Mouse (Mus musculus) liver, postnatal 0 days (tissue): Measurements from ENCODE around the gene Edem1. TPM values are rescaled to one million over a fixed set of nuclear protein-coding genes. Genes with fewer than 3 reads are reported as not detected.

Experiments used
- ATAC-seq: fragments of 200-750 bp; cut with Nextera tagmentation; 2 replicates; pipeline ENCODE4 v1.8.0; 2017; ENCODE audit warnings: mild to moderate bottlenecking, moderate library complexity
- DNase-seq: peaks from one replicate; pipeline ENCODE4 v3.0.0-alpha.2; 2016
- H3K27ac ChIP-seq: fragments of 300-500 bp; sonication (generic); 2 replicates; pipeline ENCODE4 v1.5.1; 2014; ENCODE audit warnings: antibody characterized with exemption, moderate library complexity, mild to moderate bottlenecking, low read depth
- H3K27me3 ChIP-seq: fragments of 300-500 bp; sonication (generic); 2 replicates; pipeline ENCODE4 v1.6.1; 2014; ENCODE audit warnings: low read length, control low read depth, mixed read lengths; ENCODE audit not compliant: insufficient read depth
- H3K36me3 ChIP-seq: fragments of 300-500 bp; sonication (generic); replicated peaks from 2 replicates; pipeline ENCODE4 v1.6.1; 2014; ENCODE audit warnings: mild to moderate bottlenecking, control low read depth, low read length, moderate library complexity, mixed read lengths; ENCODE audit not compliant: insufficient read depth
- H3K4me1 ChIP-seq: fragments of 300-500 bp; sonication (generic); 2 replicates; pipeline ENCODE4 v1.6.1; 2014; ENCODE audit warnings: antibody characterized with exemption, mild to moderate bottlenecking, control low read depth; ENCODE audit not compliant: insufficient read depth
- H3K4me2 ChIP-seq: fragments of 300-500 bp; sonication (generic); 2 replicates; pipeline ENCODE4 v1.6.1; 2014; ENCODE audit warnings: low read depth, mild to moderate bottlenecking, low read length, moderate library complexity, mixed read lengths
- H3K4me3 ChIP-seq: fragments of 300-500 bp; sonication (generic); 2 replicates; pipeline ENCODE4 v1.5.1; 2014; ENCODE audit warnings: low read depth, low read length
- H3K9ac ChIP-seq: fragments of 300-500 bp; sonication (generic); replicated peaks from 2 replicates; pipeline ENCODE4 v1.6.1; 2014; ENCODE audit warnings: mild to moderate bottlenecking, moderate library complexity
- H3K9me3 ChIP-seq: fragments of 300-500 bp; sonication (generic); 2 replicates; pipeline ENCODE4 v1.6.1; 2016; ENCODE audit warnings: mild to moderate bottlenecking, control low read depth, low read length, mixed read lengths
- CTCF ChIP-seq: sonication (generic); IDR thresholded peaks from 2 replicates; pipeline ENCODE4 v1.5.1; 2016; ENCODE audit warnings: antibody characterized with exemption, low read depth
- EP300 ChIP-seq: IDR thresholded peaks from 2 replicates; pipeline ENCODE4 v1.6.1; 2016; ENCODE audit warnings: antibody characterized with exemption, low read depth, mild to moderate bottlenecking
- WGBS: fragments of 180-500 bp; shearing (Covaris S2); extraction: QIAGEN DNeasy Blood & Tissue Kit; methylation state at CpG from one replicate; pipeline ENCODE4 v1.1.7; 2014; ENCODE audit not compliant: insufficient replicate concordance; 5-methylcytosine and 5-hydroxymethylcytosine counted together
- polyA plus RNA-seq: library from polyadenylated mRNA; unstranded; fragments of >200 nt; fragmentation: Nextera tagmentation; extraction: Ambion mirVana; gene quantifications from 2 replicates; pipeline ENCODE4 v1.2.1, GENCODE M21; 2015

Edem1 gene
- polyA plus RNA-seq, 1 experiment from 2014 or later: 23.1 TPM

- no peak for TF ChIP-seq EP300
- no peak for TF ChIP-seq CTCF
- Histone ChIP-seq H3K27ac (peak overlapping the region; percentile 30; the same call in 1 of the 2 replicates), H3K4me1 (peaks cover 16% of the 10 kb centered on the region), H3K36me3 (no peaks in the 10 kb centered on the region), H3K4me3 (no peak overlapping the region), H3K4me2 (peak overlapping the region; percentile 85), H3K9me3 (no peaks in the 10 kb centered on the region), H3K27me3 (no peaks in the 10 kb centered on the region), H3K9ac (no peak overlapping the region)
- DNase-seq (no peak), ATAC-seq (no peak)
- 55% methylated on average over 3 of the region's 3 CpGs for WGBS
Observed at GRCm38 (mm10) chr6:108785551-108785950, 42.9 kb upstream of the Edem1 start.

GRCm38 (mm10) chr6:108791498-108791897 is 36.9 kb upstream of the Edem1 start:
- no peaks in the 10 kb centered on the region for H3K27me3 ChIP-seq
- H3K36me3 ChIP-seq: no peaks in the 10 kb centered on the region
- 51% methylated on average over 5 of the region's 5 CpGs for WGBS
- H3K4me2 ChIP-seq: peak overlapping the region; percentile 40; the same call in 1 of the 2 replicates
- DNase-seq: no peak
- H3K4me1 ChIP-seq: peaks cover 24% of the 10 kb centered on the region
- peak overlapping the region; percentile 69 for H3K27ac ChIP-seq
- H3K9me3 ChIP-seq: no peaks in the 10 kb centered on the region
- TF ChIP-seq CTCF: no peak
- no peak for TF ChIP-seq EP300
- peak; percentile 74 for ATAC-seq
- H3K9ac ChIP-seq: no peak overlapping the region
- no peak overlapping the region for H3K4me3 ChIP-seq

- H3K27me3 ChIP-seq: no peaks in the 10 kb centered on the region
- no peak overlapping the region for H3K4me2 ChIP-seq
- ATAC-seq (no peak), DNase-seq (no peak)
- no peaks in the 10 kb centered on the region for H3K36me3 ChIP-seq
- no peak overlapping the region for H3K9ac ChIP-seq
- no peak overlapping the region for H3K4me3 ChIP-seq
- no peak overlapping the region for H3K27ac ChIP-seq
- WGBS: 70% methylated on average over 1 of the region's 1 CpGs
- peaks cover 24% of the 10 kb centered on the region for H3K4me1 ChIP-seq
- no peaks in the 10 kb centered on the region for H3K9me3 ChIP-seq
- TF ChIP-seq CTCF (no peak), EP300 (no peak)
Observed at GRCm38 (mm10) chr6:108795912-108796311, 32.5 kb upstream of the Edem1 start.

GRCm38 (mm10) chr6:108796706-108797105 is 31.7 kb upstream of the Edem1 start:
- Histone ChIP-seq H3K4me3 (no peak overlapping the region), H3K4me2 (no peak overlapping the region), H3K27me3 (no peaks in the 10 kb centered on the region), H3K9me3 (no peaks in the 10 kb centered on the region), H3K36me3 (no peaks in the 10 kb centered on the region), H3K4me1 (peaks cover 22% of the 10 kb centered on the region), H3K27ac (no peak overlapping the region), H3K9ac (no peak overlapping the region)
- TF ChIP-seq CTCF: no peak
- no peak for TF ChIP-seq EP300
- WGBS: 61% methylated on average over 2 of the region's 2 CpGs
- DNase-seq (peak; percentile 37), ATAC-seq (peak; percentile 64; the same call in 1 of the 2 replicates)

- WGBS: 75% methylated on average over 1 of the region's 1 CpGs
- Histone ChIP-seq H3K9ac (no peak overlapping the region), H3K27ac (0 out of 2 replicates have a peak overlapping the region, but pooled peaks have one; percentile 7), H3K4me2 (no peak overlapping the region), H3K4me1 (peaks cover 18% of the 10 kb centered on the region), H3K4me3 (no peak overlapping the region), H3K27me3 (no peaks in the 10 kb centered on the region), H3K9me3 (no peaks in the 10 kb centered on the region), H3K36me3 (no peaks in the 10 kb centered on the region)
- ATAC-seq (no peak), DNase-seq (no peak)
- TF ChIP-seq EP300: no peak
- TF ChIP-seq CTCF: no peak
Observed at GRCm38 (mm10) chr6:108805194-108805593, 23.2 kb upstream of the Edem1 start.

GRCm38 (mm10) chr6:108805871-108806270 is 22.6 kb upstream of the Edem1 start:
- no peaks in the 10 kb centered on the region for H3K27me3 ChIP-seq
- TF ChIP-seq EP300 (no peak), CTCF (no peak)
- no peak overlapping the region for H3K4me3 ChIP-seq
- H3K9me3 ChIP-seq: no peaks in the 10 kb centered on the region
- peaks cover 18% of the 10 kb centered on the region for H3K4me1 ChIP-seq
- H3K27ac ChIP-seq: 0 out of 2 replicates have a peak overlapping the region, but pooled peaks have one; percentile 34
- H3K36me3 ChIP-seq: no peaks in the 10 kb centered on the region
- ATAC-seq (peak; percentile 47), DNase-seq (no peak)
- 68% methylated on average over 7 of the region's 7 CpGs for WGBS
- H3K9ac ChIP-seq: no peak overlapping the region
- no peak overlapping the region for H3K4me2 ChIP-seq

GRCm38 (mm10) chr6:108807446-108807845 is 21.0 kb upstream of the Edem1 start:
- H3K27me3 ChIP-seq: no peaks in the 10 kb centered on the region
- WGBS: 67% methylated on average over 3 of the region's 3 CpGs
- no peak overlapping the region for H3K4me3 ChIP-seq
- no peak overlapping the region for H3K4me2 ChIP-seq
- H3K9ac ChIP-seq: no peak overlapping the region
- DNase-seq (no peak), ATAC-seq (no peak)
- no peaks in the 10 kb centered on the region for H3K9me3 ChIP-seq
- H3K4me1 ChIP-seq: peaks cover 18% of the 10 kb centered on the region
- H3K36me3 ChIP-seq: no peaks in the 10 kb centered on the region
- H3K27ac ChIP-seq: no peak overlapping the region
- no peak for TF ChIP-seq EP300
- peak; percentile 51 for TF ChIP-seq CTCF
